Mouse (Mus musculus): ENCODE data around the gene Npat. TPM values are rescaled to one million over a fixed set of nuclear protein-coding genes. Genes with fewer than 3 reads are reported as not detected.

Gene Npat
- 10 to 100 TPM; 18.8 to 21.7 (median 20.5) TPM for total RNA-seq (2022)

DNA sequence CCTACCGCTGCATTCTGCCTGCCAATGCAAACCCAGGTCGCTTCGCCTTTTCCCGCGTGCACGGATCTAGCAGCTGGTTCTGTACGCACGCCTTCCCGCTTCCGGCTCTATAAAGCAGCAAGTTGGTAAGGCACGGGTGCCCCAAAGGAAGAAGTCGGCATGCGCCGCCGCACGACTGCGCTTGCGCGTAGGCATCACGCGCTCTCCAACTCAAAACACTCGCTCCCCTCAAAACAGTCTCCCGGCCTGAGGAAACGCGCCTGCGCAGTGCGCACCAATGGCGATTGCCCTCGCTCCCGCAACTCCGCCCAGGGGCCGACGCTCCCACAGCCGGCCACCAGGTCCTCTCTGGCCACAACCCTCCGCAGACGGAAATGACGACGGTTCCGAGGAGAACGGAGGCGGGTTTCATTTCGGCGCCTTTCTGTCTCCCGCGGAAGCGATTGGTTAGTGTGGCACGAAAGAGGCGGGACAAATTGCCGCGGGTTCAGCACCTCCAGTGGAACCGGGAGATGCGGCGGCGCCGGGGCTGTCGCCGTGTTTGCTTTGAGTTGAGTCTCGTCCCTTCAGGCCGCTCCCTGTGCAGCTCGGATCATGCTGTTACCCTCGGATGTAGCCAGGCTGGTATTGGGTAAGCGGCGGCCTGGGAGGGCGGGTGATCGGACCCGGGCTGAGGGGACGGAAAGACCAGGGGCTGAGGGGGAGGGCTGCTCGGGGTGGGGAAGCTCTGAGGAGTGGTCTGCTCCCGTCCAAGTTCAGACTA is at the start of gene Npat, which contains the start of gene Atm:
Gene Npat (plus strand): TSS at position 490 of the 763 bp plus-strand sequence.
Gene Atm (minus strand): TSS at position 183 of the 763 bp plus-strand sequence.
- DNase-seq (ENCODE audit: low spot score in 2 of 2), result peak; percentile 99

DNA sequence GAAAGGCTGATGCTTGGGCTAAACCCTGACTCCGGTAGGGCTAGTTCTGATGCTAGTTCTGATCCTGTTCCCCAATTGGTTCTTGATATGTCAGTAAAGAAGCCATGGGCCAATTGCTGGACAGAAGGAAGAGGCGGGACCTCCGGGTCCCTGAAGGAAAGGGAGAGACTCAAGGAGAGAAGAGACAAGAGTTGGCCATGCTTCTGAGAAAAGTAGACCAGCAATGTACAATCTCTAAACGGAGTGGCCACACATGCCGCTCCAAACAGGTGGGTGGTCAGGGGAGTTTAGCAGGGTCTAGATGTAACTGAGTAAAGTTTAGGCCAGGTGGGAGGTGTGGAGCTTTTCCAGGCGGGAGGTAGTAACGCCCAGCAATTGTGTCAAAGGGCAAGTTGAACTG is 28.8 kb upstream of the Npat start:
- no peak for DNase-seq (ENCODE audit: low spot score in 2 of 2)

DNA sequence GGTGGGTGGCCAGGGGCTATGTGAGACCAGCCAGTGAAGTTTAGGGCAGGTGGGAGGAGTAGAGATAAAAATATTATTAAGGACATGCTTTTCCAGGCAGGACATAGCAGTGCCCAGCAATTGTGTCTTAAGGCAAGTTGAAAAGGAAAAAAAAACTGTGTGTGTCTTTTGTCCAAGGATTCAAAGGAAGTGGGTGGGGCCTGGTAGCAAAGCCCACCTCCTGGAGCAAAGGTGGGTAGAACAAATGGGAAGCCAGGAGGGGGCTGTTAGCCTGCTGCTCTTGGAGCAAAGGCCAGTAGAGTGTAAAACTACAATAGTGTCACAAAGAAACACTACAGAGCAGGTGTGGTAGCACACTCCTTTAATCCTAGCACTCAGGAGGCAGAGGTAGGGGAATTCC is 22.8 kb upstream of the Npat start:
- DNase-seq (ENCODE audit: low spot score in 2 of 2), result no peak

DNA sequence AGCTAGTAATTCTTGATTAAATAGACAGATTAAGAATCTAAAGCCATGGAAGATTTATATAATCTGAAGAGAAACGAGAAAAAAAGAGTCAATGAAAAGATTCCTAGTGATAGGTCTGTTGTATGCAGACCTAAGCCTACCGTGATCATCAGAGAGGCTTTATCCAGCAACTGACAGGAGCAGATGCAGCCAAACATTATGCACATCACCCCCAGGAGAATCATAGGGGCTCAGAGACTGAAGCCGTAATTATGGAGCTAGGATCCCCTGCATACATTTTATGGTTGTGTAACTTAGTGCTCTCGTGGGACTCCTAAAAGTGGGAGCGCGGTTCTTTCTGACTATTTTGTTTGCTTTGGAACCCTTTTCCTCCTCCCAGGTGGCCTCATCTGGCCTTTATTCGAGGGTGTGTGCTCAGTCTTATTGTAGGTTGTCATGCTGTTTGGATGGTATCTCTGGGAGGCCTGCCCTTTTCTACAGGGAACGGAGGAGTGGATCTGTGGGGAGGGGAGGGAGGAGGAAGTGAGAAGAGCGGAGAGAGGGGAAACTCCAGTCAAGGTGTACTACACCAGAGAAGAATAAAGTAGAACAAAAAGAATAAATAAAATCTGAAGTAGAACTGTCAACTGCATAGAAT is 19.4 kb upstream of the Npat start:
- no peak for DNase-seq (ENCODE audit: low spot score in 2 of 2)

DNA sequence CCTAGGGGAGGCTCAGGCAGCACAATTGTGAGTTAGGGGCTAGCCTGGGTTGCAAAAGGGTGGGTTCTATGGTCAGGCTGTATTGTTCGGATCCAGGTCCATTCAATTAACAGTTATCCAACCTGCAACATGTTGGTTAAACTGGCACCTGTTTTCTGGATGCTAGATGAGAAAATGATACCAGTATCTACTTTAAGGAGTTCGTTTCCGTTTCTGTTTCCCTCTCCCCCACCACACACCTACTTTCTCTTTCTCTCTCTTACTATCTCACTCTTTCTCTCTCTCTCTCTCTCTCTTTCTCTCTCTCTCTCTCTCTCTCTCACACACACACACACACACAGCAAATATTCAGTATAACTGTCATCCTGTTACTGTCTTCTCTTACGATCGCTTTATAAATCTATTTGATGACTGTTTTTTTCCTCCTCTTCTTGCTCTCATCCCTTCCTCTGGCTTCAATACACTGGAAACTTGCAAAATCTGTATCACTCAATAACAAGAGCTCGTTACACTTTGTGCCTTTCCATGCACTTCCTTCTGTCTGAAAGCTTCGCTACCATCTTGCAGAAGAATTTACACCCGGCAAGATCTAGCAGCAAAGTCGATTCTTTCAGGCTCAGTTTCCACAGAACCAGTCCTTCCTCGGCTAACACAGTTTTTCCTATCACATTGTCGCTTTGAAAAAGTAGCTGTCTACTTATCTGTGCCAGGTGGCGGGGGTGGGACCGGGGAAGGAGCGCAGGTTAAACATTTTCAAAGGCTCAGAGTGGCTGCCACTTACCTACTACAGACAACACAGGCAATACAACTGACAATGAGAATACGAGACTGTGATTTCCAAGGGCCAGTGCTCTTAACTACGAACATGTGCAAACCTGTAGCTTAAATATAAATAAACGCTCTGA is 1.2 kb upstream of the Npat start:
- no peak for DNase-seq (ENCODE audit: low spot score in 2 of 2)

DNA sequence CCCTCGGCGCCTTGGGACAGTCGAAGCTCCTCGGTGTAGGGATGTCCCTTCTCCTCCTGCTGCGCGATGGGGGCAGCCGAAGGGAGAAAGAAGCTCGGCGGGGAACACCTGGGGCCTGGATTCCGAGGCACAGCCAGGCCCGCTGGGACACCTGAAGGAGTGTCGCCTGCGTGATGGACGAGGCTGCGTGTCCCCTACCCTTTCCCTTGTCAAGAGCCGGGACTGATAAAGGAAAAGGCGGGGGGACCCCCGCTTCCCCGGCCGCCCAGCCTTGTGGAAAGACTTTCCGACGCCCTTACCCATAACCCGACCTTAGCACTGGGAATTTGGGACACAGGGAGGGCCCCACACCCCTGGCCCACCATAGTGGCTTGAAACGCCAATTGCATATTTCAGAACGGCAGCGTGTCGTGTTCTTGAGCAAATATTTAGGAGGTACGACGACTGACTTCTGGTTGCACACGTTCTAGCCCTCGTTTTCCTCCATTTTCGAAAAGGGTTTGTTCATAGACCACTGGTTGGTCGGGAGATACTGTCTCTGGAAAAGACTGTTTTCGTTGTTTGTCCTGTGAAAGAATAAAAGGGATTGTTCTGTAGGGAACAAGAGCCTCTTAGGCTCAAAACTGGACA is 604 bp downstream of the Npat start:
- peak in 1 of 2 experiments; percentile 11 for DNase-seq (ENCODE audit: low spot score in 2 of 2)

DNA sequence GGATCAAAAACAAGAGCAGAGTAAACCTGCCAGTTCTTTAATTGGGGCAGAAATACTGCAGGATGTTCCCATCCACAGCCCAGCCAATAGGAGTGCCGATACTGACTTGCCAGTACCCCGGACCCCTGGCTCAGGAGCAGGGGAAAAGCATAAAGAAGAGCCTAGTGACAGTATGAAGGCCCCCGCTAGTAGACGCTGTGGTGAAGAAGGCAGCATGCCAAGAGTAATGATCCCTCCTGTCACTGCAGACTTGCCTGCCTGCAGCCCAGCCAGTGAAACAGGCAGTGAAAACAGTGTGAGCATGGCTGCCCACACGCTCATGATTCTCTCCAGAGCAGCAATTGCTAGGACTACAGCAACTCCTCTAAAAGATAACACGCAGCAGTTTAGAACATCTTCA is 33.8 kb downstream of the Npat start:
- peak in 1 of 2 experiments; percentile 11 for DNase-seq (ENCODE audit: low spot score in 2 of 2)

DNA sequence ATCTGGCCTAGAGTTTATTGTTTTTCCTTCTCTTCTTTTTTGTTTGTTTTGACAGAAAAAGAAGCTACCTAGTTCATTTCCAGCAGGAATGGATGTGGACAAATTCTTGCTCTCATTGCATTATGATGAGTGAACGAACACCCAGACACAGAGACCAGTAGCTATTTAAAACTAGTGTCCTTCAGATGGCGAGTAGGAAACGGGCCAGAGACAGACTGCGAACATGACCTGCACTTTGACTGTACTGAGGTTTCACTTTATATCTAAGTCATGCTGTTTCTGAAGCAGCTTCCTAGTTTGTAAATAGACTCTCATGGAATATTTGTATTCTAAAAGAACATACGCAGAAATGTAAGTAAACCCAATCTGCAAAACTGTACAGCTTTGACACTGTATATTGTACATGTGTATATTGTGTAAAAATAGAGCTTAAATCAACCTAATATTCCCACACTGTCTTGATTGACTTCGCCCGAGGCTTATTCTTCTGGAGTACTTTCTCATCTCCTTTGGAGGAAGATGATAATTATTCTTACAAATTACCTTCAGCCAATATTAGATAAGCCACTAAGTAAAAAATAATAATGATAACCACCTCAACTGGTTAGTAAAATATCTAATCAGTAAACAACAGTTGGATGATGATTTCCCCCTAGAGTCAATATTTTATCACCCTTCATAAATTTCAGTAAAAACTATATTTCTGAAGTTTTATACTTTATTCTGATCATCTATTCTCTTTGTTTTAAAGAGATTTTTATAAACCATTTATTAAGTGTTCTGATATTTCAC is 35.9 kb downstream of the Npat start:
- DNase-seq (ENCODE audit: low spot score in 2 of 2), result no peak

DNA sequence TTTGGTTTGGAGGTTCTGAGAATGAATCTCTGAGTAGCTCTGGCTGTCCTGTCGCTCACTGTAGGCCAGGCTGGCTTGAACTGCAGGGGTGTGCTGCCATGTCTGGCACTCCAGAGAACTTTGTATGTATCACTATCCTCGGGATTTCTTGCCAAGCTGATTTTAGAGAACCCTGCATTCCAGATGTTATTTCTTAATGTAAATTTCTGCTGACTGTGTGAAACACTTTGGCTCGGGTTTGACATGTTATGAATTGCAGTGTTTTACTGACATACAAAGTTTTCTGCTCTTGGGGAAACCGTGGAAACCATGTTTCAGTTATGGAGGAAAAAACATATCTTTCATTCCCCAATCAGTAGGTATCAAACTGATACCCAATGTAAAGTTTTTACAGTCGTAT is 38.9 kb downstream of the Npat start:
- no peak for DNase-seq (ENCODE audit: low spot score in 2 of 2)

DNA sequence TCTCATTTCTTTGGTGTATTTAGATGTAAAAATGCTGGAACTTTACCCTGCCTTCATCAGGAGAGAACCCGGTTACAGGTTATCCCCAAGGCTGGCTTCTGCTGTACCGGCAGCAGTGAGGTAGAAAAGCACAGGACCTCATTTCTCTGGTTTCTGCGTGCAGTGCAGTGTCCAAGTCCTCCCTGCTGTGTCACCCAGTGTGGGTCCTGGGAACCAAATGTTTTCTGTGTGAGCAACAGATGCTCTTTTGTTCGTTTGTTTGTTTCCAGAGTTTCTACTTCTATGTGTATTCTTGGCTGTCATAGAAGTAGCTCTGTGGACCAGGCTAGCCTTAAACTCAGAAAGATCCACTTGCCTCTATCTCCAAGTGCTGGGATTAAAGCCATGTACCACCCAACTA is 45.0 kb downstream of the Npat start:
- no peak for DNase-seq (ENCODE audit: low spot score in 2 of 2)

DNA sequence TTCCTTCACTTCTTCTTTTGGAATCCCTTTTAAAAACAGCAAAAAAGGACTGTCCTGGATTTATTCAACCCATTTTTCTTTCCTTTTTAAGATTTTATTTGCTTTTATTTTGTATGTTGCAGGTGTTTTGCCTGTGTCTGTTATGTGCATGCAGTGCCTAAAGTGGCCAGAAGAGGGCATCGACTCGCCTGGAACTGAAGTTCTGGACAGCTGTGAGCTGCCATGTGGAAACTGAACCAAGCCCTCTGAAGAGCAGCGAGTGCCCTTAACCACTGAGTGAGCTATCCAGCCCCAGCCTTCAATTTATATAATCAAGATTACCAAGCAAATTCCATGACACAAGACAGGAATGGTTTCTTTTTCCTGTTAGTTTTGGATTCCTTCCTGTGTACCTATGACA is 57.9 kb downstream of the Npat start:
- peak in 1 of 2 experiments; percentile 31 for DNase-seq (ENCODE audit: low spot score in 2 of 2)

DNA sequence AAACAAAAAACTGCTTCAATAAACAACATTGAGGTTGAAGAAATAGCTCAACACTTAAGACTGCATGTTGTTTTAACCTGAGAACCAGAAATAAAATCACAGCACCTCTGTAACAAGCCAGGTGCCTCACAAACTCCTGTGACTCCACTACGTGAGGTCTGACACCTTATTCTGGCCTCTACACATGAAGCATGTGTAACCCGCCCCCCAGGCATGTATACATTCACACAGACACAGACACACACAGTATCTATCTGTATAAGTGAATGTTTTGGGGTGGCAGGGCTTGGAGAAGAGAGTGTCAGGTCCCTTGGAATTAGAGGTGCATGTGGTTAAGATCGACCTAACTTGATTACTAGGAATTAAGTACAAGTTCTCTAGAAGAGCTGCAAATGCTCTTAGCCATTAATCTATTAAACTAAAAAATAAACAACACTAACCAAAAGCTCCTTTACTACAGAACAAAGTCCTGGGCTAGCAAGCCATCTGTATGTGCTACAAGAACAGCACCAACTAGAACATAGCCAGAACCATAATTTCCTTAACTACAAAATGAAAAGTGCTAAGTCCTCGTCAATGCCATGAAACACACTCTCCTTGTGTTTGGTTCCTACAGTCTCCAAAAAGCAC is 60.2 kb downstream of the Npat start:
- no peak for DNase-seq (ENCODE audit: low spot score in 2 of 2)

DNA sequence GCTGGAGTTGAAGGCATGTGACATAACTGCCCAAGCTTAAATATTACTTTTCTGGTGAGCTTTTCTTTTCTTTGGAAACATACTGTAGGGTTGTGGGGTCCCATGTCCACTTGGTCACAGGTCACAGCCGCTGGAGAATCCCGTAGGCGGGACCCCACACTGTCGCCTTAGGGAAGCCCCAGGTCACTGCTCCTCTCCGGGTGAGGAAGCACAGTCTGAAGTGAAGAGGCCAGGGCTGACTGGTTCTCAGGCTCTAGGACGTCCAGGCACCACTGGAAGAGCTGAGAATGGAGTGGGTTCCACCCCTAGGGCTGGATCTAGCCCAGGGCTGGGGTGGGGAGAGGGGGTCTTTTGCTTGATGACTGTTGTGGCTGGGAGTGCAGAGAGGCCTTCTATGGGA is 61.8 kb downstream of the Npat start:
- DNase-seq (ENCODE audit: low spot score in 2 of 2), result no peak

DNA sequence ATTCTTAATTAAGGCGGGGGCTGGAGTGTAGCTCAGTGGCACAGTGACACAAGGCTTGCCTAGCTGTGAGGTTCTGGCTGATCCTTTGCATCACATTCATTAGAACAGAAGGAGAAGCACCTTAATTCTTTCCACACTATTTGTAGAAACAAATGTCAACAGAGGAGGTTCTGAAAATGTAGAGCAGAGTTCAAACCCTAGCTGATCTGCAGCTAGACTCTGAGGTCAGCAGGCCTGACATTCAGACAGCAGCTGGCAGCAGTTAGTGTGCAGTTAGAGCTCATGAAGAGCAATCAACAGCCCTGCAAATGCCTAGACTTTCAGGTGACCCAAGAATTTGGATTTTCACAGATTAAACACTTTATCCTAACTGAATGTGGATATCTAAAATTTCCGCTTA is 64.7 kb downstream of the Npat start:
- no peak for DNase-seq (ENCODE audit: low spot score in 2 of 2)

DNA sequence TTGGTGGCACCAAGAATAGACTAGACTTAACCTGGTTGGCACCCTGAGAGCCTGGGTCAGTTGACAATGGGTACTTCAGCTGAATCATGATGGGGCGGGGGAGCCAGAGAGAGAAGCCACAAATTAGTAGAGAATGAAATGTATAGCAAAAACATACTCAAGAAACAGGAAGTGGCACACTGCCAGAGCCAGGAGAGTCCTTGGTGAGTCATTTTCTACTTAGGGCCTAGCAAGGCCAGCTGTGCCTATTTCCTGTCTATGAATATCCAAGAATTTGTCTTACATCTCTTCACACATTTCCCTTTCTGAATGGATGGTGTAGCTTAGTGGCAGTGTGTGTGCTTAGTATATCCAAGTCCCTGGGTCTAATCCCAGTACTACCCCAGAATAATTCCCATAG is 66.5 kb downstream of the Npat start:
- no peak for DNase-seq (ENCODE audit: low spot score in 2 of 2)

DNA sequence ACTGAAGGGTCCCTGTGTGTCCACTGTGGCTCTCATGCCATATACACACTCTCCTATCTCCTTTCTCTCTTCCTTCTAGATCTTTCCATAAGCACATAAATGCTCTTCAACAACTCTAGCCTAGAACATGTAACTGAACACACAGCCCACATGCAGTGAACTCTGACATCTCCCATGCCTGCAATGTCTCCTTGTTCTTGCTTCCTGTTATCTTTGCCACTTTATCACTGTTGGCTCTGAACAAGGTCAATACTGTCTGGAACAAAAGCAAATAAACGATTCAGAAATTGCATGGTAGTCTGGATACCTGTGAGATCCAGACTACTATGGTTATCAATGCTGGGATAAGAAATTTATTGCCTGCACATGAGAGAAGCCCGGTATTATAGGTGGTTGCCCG is 67.0 kb downstream of the Npat start:
- no peak for DNase-seq (ENCODE audit: low spot score in 2 of 2)

DNA sequence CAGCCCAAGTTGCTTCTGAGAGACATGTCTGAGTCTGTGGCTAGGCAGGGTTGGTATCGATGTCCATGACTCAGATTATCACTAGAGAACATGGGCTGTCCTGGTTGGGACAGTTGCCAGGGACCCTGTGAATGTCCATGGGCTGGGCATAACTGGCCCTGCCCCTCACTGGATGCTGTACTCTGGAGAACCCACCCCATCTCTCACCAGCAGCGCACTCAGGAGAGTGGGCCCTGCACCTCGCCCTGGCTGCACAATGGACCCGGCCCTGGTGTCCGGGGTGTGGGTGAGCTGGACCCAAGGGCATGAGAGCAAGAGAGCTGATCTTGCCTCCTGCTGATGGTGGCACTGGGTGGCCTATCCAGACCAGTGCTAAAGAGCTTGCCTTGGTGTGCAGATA is 68.1 kb downstream of the Npat start:
- DNase-seq (ENCODE audit: low spot score in 2 of 2), result no peak

DNA sequence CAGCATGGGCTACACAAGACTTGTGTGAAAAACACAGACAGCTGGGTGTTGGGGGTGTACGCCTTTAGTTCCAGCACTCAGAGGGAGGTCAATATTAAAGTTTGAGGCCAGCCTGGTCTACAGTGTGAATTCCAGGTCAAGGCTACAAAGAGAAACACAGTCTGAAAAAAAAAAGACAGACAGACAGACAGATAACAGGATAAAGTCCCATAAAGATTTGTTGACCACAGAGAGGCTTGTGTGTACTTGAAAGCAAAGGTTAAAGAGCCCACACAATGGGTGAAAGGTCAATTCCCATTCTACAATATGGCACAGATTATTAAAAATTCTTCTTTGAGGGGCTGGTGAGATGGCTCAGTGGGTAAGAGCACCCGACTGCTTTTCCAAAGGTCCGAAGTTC is 70.3 kb downstream of the Npat start:
- DNase-seq (ENCODE audit: low spot score in 2 of 2), result no peak

DNA sequence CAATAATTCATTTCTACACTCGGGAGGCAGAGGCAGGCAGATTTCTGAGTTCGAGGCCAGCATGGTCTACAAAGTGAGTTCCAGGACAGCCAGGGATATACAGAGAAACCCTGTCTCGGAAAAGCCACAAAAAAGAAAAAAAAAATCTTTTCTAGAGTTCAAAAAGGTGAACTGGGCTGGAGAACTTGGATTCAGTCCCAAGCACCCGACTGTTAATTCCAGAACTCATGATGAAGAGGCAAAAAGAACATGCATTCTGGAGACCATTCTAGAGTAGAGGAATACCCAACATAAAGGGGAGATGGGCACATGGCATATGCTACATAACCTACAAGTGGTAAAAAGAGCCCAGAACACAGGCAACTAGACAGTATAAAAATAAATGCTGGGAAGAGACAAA is 71.0 kb downstream of the Npat start:
- no peak for DNase-seq (ENCODE audit: low spot score in 2 of 2)

DNA sequence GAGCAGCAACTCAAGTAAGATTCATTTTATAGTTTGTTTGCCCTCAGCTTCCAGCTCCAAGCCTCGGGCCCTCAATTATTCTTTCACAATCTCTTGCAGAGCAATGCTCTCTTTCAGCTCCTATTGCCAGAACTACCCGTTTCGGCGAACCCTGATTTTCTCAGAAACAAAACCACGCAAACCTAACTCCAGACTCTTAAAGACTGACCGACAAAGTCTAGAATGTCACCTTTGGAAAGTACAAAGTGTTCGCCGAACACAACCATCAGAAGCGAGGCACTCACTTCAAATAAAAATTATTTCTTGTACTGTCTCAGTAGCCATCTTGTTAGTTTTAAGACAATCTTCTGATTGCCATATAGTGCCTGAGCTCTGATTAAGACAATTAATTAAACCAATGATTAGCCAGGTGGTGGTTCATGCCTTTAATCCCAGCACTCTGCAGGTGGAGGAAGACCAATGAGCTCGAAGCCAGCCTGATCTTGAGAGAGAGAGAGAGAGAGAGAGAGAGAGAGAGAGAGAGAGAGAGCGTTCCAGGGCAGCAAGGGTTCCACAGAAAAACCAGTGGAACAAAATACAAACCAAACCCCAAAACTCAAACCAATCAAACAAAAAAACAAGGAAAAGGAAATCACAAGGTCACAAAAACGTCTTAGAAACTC is 72.6 kb downstream of the Npat start:
- no peak for DNase-seq (ENCODE audit: low spot score in 2 of 2)

Measured in left cerebral cortex, adult 8-10 months (tissue).